Mouse (Mus musculus) liver, embryonic 16.5 days (tissue): ENCODE results near the gene Unc93a2. TPM values are rescaled to one million over a fixed set of nuclear protein-coding genes. Genes with fewer than 3 reads are reported as not detected.
"Not testable (repeated sequence)": the region's sequence is repeated elsewhere in the genome, so short reads cannot be mapped to it uniquely, and the experiment has no call there.

Experiments used
- ATAC-seq: fragments of 200-750 bp; cut with Nextera tagmentation; 2 replicates; pipeline ENCODE4 v1.8.0; 2017; ENCODE audit warnings: low read depth, mild to moderate bottlenecking, moderate number of reproducible peaks, moderate library complexity
- H3K27ac ChIP-seq: fragments of 300-500 bp; sonication (generic); 2 replicates; pipeline ENCODE4 v1.5.1; 2014; ENCODE audit warnings: mild to moderate bottlenecking, low read length
- H3K27me3 ChIP-seq: fragments of 300-500 bp; sonication (generic); 2 replicates; pipeline ENCODE4 v1.6.1; 2014; ENCODE audit warnings: low read depth, low read length, mixed read lengths; ENCODE audit not compliant: control insufficient read depth, insufficient read depth
- H3K36me3 ChIP-seq: fragments of 300-500 bp; sonication (generic); 2 replicates; pipeline ENCODE4 v1.6.1; 2014; ENCODE audit warnings: mild to moderate bottlenecking; ENCODE audit not compliant: control insufficient read depth, insufficient read depth
- H3K4me1 ChIP-seq: fragments of 300-500 bp; sonication (generic); 2 replicates; pipeline ENCODE4 v1.6.1; 2014; ENCODE audit warnings: low read depth, low read length, mixed read lengths; ENCODE audit not compliant: control insufficient read depth
- H3K4me2 ChIP-seq: fragments of 300-500 bp; sonication (generic); 2 replicates; pipeline ENCODE4 v1.6.1; 2014; ENCODE audit warnings: low read depth, low read length, mixed read lengths
- H3K4me3 ChIP-seq: fragments of 300-500 bp; sonication (generic); 2 replicates; pipeline ENCODE4 v1.5.1; 2014; ENCODE audit warnings: low read depth, mild to moderate bottlenecking, low read length
- H3K9ac ChIP-seq: fragments of 300-500 bp; sonication (generic); 2 replicates; pipeline ENCODE4 v1.6.1; 2014; ENCODE audit warnings: low read depth, low read length
- H3K9me3 ChIP-seq: fragments of 300-500 bp; sonication (generic); replicated peaks from 2 replicates; pipeline ENCODE4 v1.6.1; 2016; ENCODE audit warnings: low read length; ENCODE audit not compliant: control insufficient read depth
- whole genome bisulfite sequencing: fragments of 180-500 bp; shearing (Covaris S2); extraction: QIAGEN DNeasy Blood & Tissue Kit; methylation state at CpG from one replicate; pipeline ENCODE4 v1.1.7; 2014; ENCODE audit not compliant: insufficient replicate concordance; 5-methylcytosine and 5-hydroxymethylcytosine counted together
- polyA plus RNA-seq: library from polyadenylated mRNA; unstranded; fragments of >200 nt; fragmentation: Nextera tagmentation; extraction: Ambion mirVana; gene quantifications from 2 replicates; pipeline ENCODE4 v1.2.1, GENCODE M21; 2015

Gene Unc93a2
- polyA plus RNA-seq, 1 experiment from 2014 or later = 0.65 TPM

- H3K9ac ChIP-seq, H3K4me1 ChIP-seq, H3K27ac ChIP-seq, H3K4me3 ChIP-seq, H3K9me3 ChIP-seq, ATAC-seq, H3K36me3 ChIP-seq, H3K4me2 ChIP-seq, H3K27me3 ChIP-seq: not testable (repeated sequence)
- no CpG with 5 or more reads among the region's 1 CpGs for WGBS
Observed at GRCm38 (mm10) chr17:7352596-7352995, 32.7 kb downstream of the Unc93a2 start, which contains the start of gene Ttll2. Ttll2 (minus strand) TSS chr17:7352696.

- not testable (repeated sequence) for H3K4me1 ChIP-seq, H3K4me2 ChIP-seq, H3K27me3 ChIP-seq, H3K27ac ChIP-seq, H3K4me3 ChIP-seq, ATAC-seq, H3K36me3 ChIP-seq, H3K9ac ChIP-seq, H3K9me3 ChIP-seq
- WGBS = 55% methylated on average over 2 of the region's 3 CpGs
Observed at GRCm38 (mm10) chr17:7348765-7349164, 36.5 kb downstream of the Unc93a2 start.

- not testable (repeated sequence) for H3K27ac ChIP-seq, H3K36me3 ChIP-seq, H3K4me3 ChIP-seq, H3K9ac ChIP-seq, H3K4me2 ChIP-seq, H3K4me1 ChIP-seq, H3K27me3 ChIP-seq, ATAC-seq, H3K9me3 ChIP-seq
- 61% methylated on average over 7 of the region's 9 CpGs for WGBS
Observed at GRCm38 (mm10) chr17:7337381-7337780, 47.9 kb downstream of the Unc93a2 start.

GRCm38 (mm10) chr17:7332745-7333144, 52.5 kb downstream of the Unc93a2 start:
- 51% methylated on average over 3 of the region's 5 CpGs for WGBS
- H3K27me3 ChIP-seq = not testable (repeated sequence)

GRCm38 (mm10) chr17:7326415-7326814, 58.8 kb downstream of the Unc93a2 start:
- H3K27me3 ChIP-seq, H3K36me3 ChIP-seq, H3K4me1 ChIP-seq, H3K9me3 ChIP-seq, H3K4me2 ChIP-seq, H3K9ac ChIP-seq, H3K4me3 ChIP-seq, H3K27ac ChIP-seq, ATAC-seq: not testable (repeated sequence)
- WGBS = 20% methylated on average over 3 of the region's 8 CpGs

More at GRCm38 (mm10) chr17:7332745-7333144, 52.5 kb downstream of the Unc93a2 start:
- not testable (repeated sequence) for H3K4me2 ChIP-seq, H3K4me3 ChIP-seq, H3K4me1 ChIP-seq, H3K9ac ChIP-seq, ATAC-seq, H3K27ac ChIP-seq, H3K36me3 ChIP-seq, H3K9me3 ChIP-seq

- not testable (repeated sequence) for H3K9me3 ChIP-seq, H3K9ac ChIP-seq, H3K27me3 ChIP-seq, H3K4me2 ChIP-seq, ATAC-seq, H3K4me3 ChIP-seq, H3K27ac ChIP-seq, H3K4me1 ChIP-seq, H3K36me3 ChIP-seq
- WGBS = 74% methylated on average over 3 of the region's 5 CpGs
Observed at GRCm38 (mm10) chr17:7324346-7324745, 60.9 kb downstream of the Unc93a2 start, which contains the start of gene Tcp10a. Tcp10a (plus strand) TSS chr17:7324646.

GRCm38 (mm10) chr17:7319789-7320188, 65.5 kb downstream of the Unc93a2 start:
- H3K4me1 ChIP-seq, ATAC-seq, H3K9ac ChIP-seq, H3K36me3 ChIP-seq, H3K27me3 ChIP-seq, H3K9me3 ChIP-seq, H3K4me3 ChIP-seq, H3K27ac ChIP-seq, H3K4me2 ChIP-seq: not testable (repeated sequence)
- WGBS = 72% methylated on average over 6 of the region's 6 CpGs

- not testable (repeated sequence) for H3K9ac ChIP-seq, H3K4me1 ChIP-seq, ATAC-seq, H3K4me3 ChIP-seq, H3K4me2 ChIP-seq, H3K9me3 ChIP-seq, H3K27ac ChIP-seq, H3K36me3 ChIP-seq, H3K27me3 ChIP-seq
- WGBS = 51% methylated on average over 6 of the region's 8 CpGs
Observed at GRCm38 (mm10) chr17:7315693-7316382, 69.4 kb downstream of the Unc93a2 start.
